In the genomic region with DNA sequence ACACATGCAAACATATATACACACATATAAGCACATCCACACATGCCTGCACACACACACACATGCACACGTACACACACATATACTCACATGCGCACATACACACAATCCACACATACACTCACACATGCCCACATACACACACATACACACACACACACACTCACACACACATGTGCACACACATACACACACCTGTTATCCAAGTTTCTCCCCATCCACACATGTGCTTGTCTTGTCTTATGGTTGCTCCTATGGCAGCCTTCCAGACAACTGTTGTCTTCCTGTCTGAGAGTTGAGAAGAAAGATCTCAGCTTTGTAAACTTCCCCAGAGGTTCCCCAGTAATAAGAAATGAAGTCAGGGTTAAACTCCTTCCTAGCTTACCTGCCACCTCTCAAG, we compare ENCODE assay signal across 25 mouse cellular contexts.
"Had no signal": no experiment of that assay in that cellular context is flagged by ENCODE, and none has a peak within 500 bp of the region (broad histone marks: within the 10 kb centered on the region; RNA-seq: fewer than 3 reads in every experiment).

No protein-coding gene starts in this region.

- DNase-seq: cerebellum, adult 8-10 months; cerebellum, adult 9-10 months; cerebellum, adult 9-11 months; cerebellum, postnatal 10 days; cerebellum, postnatal 14 days; cerebellum, postnatal 25 days; cerebellum, postnatal 36 days; embryo, embryonic 11 days; forebrain, postnatal 0 days; gastrocnemius, adult 2 months; gastrocnemius, postnatal 10 days; gastrocnemius, postnatal 14 days; gastrocnemius, postnatal 25 days; gastrocnemius, postnatal 36 days; heart, adult 11 months; heart, adult 18-20 months; heart, adult 2 months had no signal

- H3K4me2 ChIP-seq: embryonic facial prominence, embryonic 12.5 days; embryonic facial prominence, embryonic 13.5 days; embryonic facial prominence, embryonic 15.5 days; forebrain, embryonic 12.5 days; forebrain, embryonic 13.5 days; forebrain, embryonic 15.5 days had no signal

- H3K27me3 ChIP-seq: embryonic facial prominence, embryonic 12.5 days; embryonic facial prominence, embryonic 13.5 days; embryonic facial prominence, embryonic 15.5 days; forebrain, embryonic 12.5 days; forebrain, embryonic 13.5 days; forebrain, embryonic 15.5 days had no signal

- H3K9me3 ChIP-seq: embryonic facial prominence, embryonic 12.5 days; embryonic facial prominence, embryonic 13.5 days; embryonic facial prominence, embryonic 15.5 days; forebrain, embryonic 10.5 days; forebrain, embryonic 12.5 days; forebrain, embryonic 13.5 days; forebrain, embryonic 15.5 days had no signal

- H3K36me3 ChIP-seq: embryonic facial prominence, embryonic 12.5 days; embryonic facial prominence, embryonic 13.5 days; embryonic facial prominence, embryonic 15.5 days; forebrain, embryonic 10.5 days; forebrain, embryonic 12.5 days; forebrain, embryonic 15.5 days had no signal

- H3K27ac ChIP-seq: embryonic facial prominence, embryonic 12.5 days; embryonic facial prominence, embryonic 13.5 days; embryonic facial prominence, embryonic 15.5 days; forebrain, embryonic 10.5 days; forebrain, embryonic 12.5 days; forebrain, embryonic 13.5 days; forebrain, embryonic 15.5 days; gastrocnemius, adult 2 months; heart, adult 2 months had no signal

- H3K4me3 ChIP-seq: embryonic facial prominence, embryonic 12.5 days; embryonic facial prominence, embryonic 13.5 days; embryonic facial prominence, embryonic 15.5 days; erythroblast, embryonic 14.5 days; forebrain, embryonic 10.5 days; forebrain, embryonic 12.5 days; forebrain, embryonic 13.5 days; forebrain, embryonic 15.5 days; gastrocnemius, adult 2 months; heart, adult 2 months had no signal

- H3K4me1 ChIP-seq: embryonic facial prominence, embryonic 15.5 days; forebrain, embryonic 13.5 days; forebrain, embryonic 15.5 days had no signal
